Mouse (Mus musculus): ENCODE measurements around the gene Prdm1. TPM values are rescaled to one million over a fixed set of nuclear protein-coding genes. Genes with fewer than 3 reads are reported as not detected.

The Prdm1 gene
- 1 to 10 TPM in 1 of 2 experiments, under 1 TPM in 1; 0.53 to 1.1 TPM for total RNA-seq (2021)

DNA sequence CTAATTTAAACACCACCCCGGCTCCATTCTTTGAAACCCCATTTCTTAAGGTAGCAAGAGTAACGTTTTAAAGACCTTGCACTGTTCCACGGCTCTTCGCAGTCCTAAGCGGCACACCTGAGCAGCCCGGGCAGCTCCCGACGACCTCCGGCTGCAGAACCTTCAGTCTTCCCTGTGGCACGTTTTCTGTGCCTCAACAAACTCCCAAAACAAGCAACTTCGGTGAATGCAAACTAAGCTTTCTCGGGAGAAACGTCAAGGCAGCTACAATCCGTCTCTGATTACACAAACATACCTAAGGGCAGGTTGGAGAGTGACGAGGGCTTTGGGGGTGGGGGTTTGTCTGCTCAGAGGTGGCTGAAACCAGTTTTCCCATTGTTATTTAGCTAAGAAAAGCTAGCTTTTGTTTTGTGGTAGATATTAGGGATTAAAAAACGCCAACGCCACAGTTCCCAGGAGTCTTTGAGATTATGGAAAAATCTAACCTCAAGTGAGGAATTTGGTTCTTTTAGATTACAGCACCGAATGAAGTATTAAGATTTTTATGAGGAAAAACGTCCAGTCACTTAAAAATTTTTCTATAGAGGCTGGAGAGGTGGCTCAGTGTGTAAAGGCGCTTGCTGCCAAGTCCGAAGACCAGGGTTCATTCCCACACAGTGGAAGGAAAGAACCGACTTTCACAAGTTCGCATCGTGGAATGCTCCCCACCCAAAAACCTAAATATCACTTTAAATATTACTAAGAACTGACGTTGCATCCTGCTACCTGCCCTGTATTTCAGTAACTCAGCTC lies at the start of gene Prdm1:
Gene Prdm1 (minus strand): TSS at position 211 of the 792 bp plus-strand sequence.
- DNase-seq (ENCODE audit: low spot score in 2 of 2) = peak in 1 of 2 experiments; percentile 4
- intact Hi-C loops (cut with DNase I) = loop anchor here (5.0 kb wide), 3 partner anchors 469 to 959 kb away; partner anchors contain the start of gene Lin28b

GRCm38 (mm10) chr10:44565971-44566370 lies 37.7 kb upstream of the Prdm1 start:
- no peak for DNase-seq (ENCODE audit: low spot score in 2 of 2)
- intact Hi-C loops (cut with DNase I) = no loop called here

DNA sequence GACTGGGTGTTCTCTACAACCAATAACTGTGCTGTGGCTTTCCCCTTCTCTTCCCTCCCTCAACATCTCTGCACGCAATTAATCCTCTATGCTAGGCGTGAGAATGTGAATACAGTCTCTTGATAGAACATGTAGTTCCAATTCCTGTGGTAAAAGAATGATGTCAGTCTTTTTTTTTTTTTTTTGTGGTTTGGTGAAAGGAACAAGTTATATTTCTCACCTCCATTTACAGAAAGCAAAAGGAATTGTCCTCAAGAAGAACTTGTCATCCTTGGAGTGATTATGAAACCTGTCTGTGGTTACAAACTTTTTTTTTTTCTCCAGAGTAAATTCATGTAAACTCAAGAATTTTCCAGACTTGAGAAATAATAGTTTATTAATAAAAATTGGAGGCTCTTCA lies 36.8 kb upstream of the Prdm1 start:
- intact Hi-C loops (cut with DNase I) = no loop called here
- DNase-seq (ENCODE audit: low spot score in 2 of 2) = no peak

DNA sequence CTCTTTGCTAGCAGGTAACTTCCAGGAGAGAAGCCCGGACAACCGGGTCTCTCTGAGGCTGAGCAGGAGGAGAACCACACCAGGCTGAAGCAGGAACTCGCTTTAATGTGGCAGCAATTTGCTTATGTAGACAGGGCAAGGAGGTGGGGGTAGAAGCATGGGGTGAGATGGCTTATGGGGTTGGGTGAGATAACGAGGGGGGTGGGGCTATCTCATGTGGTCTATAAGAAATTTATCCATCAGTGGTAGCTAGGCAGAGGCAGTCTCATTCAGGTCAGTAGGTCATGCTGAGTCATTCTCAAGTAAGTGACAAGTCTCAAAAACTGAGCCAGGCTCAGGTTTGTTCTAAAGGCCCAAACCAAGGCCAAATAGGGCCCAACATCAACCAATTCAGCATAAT lies 28.5 kb upstream of the Prdm1 start:
- no peak for DNase-seq (ENCODE audit: low spot score in 2 of 2)
- intact Hi-C loops (cut with DNase I) = no loop called here

DNA sequence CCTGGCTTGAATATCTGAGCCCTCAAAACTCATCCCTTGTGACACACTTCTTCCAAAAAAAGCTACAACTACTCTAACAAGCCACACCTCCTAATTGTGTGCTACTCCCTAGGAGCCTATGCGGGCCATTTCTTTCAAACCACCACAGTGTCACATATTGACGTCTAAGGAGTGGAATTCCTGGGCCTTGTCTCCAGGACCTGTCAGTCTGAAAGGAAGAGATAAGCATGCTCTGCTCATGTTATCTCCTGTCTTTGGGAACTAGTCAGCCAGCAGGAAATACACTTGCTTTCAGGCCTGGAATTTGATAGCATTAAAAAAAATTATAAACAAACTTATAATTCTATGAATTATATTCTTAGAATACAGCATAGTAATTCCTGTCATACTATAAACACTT lies 27.0 kb upstream of the Prdm1 start:
- intact Hi-C loops (cut with DNase I) = no loop called here
- DNase-seq (ENCODE audit: low spot score in 2 of 2) = no peak

DNA sequence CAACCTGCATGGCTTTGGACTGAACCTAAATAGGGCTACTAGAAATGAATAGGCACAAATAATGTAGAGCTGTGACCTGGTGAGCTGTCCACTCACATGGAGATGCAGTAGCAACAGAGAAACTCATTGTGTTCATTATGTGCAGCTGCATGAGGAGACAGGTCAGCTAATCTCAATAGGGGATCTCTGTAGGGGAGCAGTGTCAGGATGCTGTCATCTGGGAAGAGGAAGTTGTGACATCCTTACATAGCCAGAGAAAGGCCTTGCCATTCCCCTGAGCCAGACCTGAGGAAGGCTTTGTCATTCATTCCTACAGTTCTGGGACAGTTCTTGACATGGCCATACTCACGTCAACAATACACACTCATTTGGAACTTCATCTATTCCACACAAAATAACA lies 25.3 kb upstream of the Prdm1 start:
- no peak for DNase-seq (ENCODE audit: low spot score in 2 of 2)
- intact Hi-C loops (cut with DNase I) = no loop called here

GRCm38 (mm10) chr10:44539033-44539578 lies 10.8 kb upstream of the Prdm1 start:
- DNase-seq (ENCODE audit: low spot score in 2 of 2) = no peak
- intact Hi-C loops (cut with DNase I) = no loop called here

- intact Hi-C loops (cut with DNase I) = no loop called here
- DNase-seq (ENCODE audit: low spot score in 2 of 2) = peak in 1 of 2 experiments; percentile 8
Measured at GRCm38 (mm10) chr10:44538137-44538536, 9.8 kb upstream of the Prdm1 start.

GRCm38 (mm10) chr10:44530067-44530360 lies 1.7 kb upstream of the Prdm1 start:
- DNase-seq (ENCODE audit: low spot score in 2 of 2) = no peak
- intact Hi-C loops (cut with DNase I) = no loop called here

DNA sequence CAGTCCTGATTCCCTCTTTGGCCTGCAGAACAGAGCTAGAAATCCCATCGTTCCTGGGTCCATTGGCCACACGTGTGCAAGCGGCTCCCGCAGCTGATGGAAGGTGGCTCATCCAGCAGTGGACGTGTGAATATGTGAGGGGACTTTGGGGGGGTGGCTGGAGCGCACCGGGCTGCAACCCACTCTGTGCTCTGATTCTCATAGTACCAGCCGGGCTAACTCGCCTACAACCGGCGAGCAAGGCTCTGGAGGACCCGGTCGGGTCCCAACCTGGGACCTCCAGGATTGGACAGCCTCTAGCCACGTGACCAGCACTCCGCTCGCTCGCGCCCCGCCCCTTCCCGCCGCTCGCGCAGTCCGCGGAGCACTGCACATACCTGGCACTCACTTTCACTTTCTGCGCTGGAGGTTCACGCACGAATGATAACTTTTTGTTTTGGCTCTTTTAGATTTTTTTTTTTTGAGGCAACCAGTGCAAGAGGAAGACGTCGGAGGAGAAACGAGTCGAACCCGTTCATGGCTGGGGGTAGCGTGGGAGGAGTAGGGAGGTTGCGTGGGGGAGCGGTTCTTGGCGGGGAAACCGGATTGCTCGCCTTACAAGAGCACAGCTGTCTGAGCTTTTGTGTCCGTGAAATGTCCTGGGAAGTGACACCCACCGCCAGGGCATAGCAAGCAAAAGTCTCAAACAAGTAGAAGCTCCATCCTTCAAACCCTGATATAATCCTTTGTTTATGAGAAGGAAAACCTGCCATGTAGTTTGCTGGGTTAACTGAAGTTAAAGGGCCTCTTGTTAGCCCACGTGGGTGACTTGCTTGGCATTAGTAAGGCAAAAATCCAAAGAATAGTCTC lies 1.1 kb upstream of the Prdm1 start:
- DNase-seq (ENCODE audit: low spot score in 2 of 2) = peak; percentile 40 to 52
- intact Hi-C loops (cut with DNase I) = loop anchor here (5.0 kb wide), 3 partner anchors 468 to 958 kb away; partner anchors contain the start of gene Lin28b

- intact Hi-C loops (cut with DNase I) = loop anchor here (2.0 to 5.0 kb wide), 4 partner anchors 69 to 960 kb away; partner anchors contain the start of gene Lin28b
- no peak for DNase-seq (ENCODE audit: low spot score in 2 of 2)
Measured at GRCm38 (mm10) chr10:44527651-44528050, 650 bp downstream of the Prdm1 start.

- DNase-seq (ENCODE audit: low spot score in 2 of 2) = peak; percentile 9 to 14
- intact Hi-C loops (cut with DNase I) = loop anchor here (2.0 to 5.0 kb wide), 4 partner anchors 68 to 960 kb away; partner anchors contain the start of gene Lin28b
Measured at GRCm38 (mm10) chr10:44526751-44527591, 1.3 kb downstream of the Prdm1 start.

GRCm38 (mm10) chr10:44520189-44520588 lies 8.1 kb downstream of the Prdm1 start:
- intact Hi-C loops (cut with DNase I) = no loop called here

DNA sequence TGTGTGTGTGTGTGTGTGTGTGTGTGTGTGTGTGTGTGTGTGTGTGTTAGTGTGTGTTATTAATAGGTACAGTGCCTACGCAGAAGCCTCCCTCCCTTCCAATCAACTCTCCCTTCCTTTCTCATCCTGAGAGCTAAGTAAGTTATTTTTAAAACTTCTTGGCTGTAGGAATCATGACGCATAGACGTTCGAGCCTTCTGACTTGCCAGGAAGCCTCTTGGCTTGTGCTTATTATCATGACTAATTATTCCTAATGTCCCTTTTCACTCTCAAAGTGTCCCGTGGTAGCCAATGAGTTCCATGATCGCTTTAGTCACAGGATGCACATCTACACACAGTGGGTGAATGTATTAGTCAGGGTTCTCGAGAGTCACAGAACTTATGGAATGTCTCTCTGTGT lies 9.7 kb downstream of the Prdm1 start:
- intact Hi-C loops (cut with DNase I) = no loop called here
- DNase-seq (ENCODE audit: low spot score in 2 of 2) = peak in 1 of 2 experiments; percentile 20

More at GRCm38 (mm10) chr10:44520189-44520588, 8.1 kb downstream of the Prdm1 start:
- DNase-seq (ENCODE audit: low spot score in 2 of 2) = no peak

DNA sequence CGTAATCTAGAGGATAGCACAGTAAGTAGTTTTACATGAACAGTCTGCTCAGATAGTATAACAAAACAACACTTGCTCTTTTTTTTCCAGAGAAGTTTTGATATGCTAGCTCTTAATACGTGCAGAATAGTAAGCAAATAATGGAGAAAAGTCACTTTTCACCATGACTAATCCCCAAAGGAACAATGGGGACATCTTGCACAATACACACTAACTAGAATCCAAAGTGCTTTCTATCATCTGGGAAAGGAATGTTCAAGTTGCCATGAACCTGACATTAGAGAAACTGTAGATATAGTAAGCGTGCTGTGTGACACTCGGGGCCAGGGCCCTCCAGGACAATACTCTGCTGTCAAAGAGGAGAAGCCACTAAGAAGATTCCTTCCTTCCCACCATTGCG lies 15.2 kb downstream of the Prdm1 start:
- no peak for DNase-seq (ENCODE audit: low spot score in 2 of 2)
- intact Hi-C loops (cut with DNase I) = no loop called here

DNA sequence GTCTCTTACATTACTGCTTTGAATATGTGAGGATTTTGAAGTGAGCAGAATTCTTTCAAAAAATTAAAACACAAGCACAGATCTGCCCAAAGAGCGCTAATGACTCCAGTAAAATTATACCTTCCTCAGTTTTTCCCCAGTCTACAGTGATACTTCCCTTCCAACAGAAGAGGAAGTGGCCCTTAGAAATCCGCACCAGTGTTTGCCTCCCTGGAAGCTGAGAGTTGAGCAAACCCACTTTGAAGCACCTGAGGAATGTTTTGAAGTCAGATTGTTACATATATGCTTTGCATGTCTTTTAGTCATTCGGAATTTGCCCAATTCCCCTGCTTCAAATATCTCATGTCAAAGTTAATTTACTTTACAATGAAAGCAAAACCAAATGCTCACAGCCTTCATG lies 17.3 kb downstream of the Prdm1 start:
- DNase-seq (ENCODE audit: low spot score in 2 of 2) = no peak
- intact Hi-C loops (cut with DNase I) = no loop called here

GRCm38 (mm10) chr10:44508649-44509048 lies 19.7 kb downstream of the Prdm1 start:
- intact Hi-C loops (cut with DNase I) = no loop called here
- DNase-seq (ENCODE audit: low spot score in 2 of 2) = no peak

GRCm38 (mm10) chr10:44507984-44508383 lies 20.3 kb downstream of the Prdm1 start:
- intact Hi-C loops (cut with DNase I) = no loop called here
- DNase-seq (ENCODE audit: low spot score in 2 of 2) = no peak

DNA sequence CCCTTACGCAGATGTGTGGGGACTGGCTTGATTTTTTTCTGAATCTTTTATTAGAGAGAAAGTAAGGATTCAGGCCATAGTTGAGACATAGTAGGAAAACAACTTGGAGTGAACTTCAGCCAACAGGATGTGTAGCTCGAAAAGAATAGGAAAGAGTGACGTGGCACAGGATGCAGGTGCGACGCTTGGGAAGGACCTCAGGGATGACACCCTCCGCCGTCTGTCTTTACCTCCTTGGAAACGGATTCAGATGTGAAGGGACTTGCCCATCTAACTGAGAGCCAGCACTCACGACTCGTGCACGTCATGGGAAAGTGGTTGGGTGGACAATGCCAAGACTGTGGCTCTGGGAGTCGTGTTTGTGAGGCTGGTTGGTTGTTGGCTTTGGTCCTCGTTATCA lies 25.4 kb downstream of the Prdm1 start:
- DNase-seq (ENCODE audit: low spot score in 2 of 2) = no peak
- intact Hi-C loops (cut with DNase I) = no loop called here

Measured in left cerebral cortex, postnatal 25 days (tissue).